Mouse (Mus musculus): ENCODE data around the gene Tmem131l.

Tmem131l gene

DNA sequence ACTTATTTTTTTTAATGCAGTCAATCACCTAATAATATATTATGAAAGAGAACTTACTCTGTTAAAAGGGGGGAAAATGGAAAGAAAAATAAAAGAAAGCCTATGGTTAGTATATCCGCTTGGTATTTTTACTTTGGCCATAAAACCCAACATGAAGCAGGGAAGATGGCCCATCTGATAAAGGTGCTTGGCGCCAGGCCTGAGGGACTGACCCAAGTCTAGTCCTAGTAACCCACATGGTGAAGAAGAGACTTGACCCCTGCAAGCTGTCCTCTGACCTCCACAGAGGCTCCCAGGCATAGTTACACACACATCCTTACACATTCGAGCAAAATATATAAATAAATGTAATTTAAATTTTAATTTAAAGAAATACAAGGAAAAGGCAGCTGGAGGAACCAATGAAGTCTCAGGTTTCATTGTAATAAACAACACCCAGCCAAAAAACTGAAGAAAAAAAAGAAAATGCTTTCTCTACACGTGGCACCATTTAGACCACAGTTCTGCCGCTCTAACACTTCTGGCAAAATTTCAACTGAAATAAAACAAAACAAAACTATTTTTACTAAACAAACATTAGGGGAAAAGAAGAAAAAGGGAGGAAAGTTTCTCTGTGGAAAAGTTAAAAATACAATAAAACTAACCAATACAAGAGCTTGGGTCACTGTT is 28.8 kb downstream of the Tmem131l start:
- DNase-seq (ENCODE audit: low spot score) = no peak

DNA sequence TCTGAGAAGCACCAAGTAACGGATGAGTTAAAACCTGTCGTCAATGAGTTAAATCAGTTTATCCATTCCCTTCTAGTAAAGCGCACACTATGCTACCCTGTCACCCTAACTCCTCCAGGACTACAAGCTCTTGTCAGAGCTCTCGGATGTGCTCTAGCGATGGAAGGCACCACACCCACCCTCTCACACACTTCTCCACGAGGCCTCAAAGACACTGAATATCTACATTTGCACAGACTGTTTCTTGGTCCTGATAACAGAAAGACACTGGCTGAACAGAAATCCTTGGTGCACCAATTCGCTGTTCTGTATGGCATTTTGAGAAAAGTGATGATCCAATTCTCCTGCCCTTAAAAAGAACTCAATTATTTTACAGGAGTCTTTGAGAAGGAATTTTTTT is 34.0 kb downstream of the Tmem131l start:
- no peak for DNase-seq (ENCODE audit: low spot score)

DNA sequence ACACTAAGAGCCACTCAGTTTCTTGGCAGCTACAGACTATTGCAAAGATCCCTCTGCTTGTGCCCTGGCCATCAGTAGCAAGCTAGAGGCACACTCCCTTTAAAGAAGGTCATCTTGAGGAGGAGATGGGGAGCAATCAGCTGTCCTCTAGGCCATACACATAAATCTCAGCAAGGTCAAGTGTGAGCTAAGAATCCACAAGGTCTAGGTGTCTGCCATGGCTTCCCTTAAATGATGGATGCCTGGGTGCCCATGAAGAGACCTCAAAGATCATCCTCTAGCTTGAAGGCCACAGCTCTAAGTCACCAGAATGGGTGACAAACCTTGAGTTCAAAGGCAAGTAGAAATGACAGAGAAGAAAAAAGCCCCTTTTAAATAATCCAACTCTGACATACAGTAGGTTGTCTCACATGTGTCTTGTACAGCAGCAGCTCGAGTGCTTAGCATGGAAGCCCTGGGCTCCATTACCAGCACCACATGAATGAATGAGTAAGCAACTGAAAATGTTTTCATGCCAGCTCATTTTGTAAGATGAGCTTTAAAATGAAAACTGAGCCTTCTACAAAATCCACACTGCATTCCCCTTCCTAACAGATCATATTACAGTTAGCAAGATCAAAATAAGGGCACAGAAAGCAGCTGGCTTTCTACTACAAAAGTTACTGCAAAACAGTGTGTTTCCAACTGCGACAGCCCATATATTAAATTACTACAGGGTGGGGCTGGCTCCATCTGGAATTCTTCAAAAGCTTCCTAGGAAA is 35.5 kb downstream of the Tmem131l start:
- DNase-seq (ENCODE audit: low spot score) = no peak

DNA sequence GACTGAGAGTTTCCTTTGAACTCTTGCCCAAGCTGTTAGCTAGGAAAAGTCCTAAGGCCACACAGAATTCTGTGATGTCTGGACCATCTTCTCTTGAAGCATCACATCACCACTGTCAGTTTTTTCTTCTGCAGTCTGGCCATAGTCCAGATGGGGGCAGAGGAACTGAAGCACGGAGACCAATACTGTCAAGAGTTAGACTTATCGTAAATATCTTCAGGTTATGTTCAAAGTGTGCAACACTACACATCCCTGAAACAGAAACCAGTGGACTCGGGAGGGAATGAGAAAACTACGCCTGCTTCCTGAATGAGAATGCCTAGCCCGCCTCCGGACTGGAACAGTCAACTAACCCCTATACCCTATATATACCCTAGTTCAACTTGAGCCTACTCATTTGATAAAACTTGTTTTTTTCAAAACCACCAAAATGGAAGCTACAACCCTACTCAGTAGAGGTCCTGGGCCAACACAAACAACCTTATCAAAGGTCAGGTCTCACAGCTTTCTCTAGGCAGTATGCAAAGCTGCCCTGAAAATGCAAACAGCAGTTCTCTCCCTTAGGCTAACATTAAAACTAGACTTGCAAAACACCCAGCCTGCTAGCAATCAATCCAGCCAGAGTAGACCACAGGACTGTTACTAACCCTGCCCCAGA is 37.4 kb downstream of the Tmem131l start:
- no peak for DNase-seq (ENCODE audit: low spot score)

DNA sequence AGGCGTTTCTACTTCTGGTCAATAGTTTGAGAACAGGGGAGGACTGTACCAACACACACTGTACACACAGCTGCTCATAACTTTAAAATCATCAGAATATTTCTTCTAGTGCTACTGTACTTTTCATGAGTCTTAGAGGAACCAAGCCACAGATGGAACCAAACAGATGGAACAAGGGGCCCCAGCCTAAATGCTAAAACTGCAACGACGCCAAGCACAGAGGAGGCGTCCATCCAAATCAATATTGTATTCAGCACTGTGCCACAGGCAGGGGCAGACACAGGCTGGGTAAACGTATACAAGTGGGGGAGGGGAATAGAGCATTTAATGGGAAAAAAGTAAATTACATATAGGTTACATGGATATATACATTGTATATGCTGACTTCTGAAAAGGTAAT is 42.4 kb downstream of the Tmem131l start:
- no peak for DNase-seq (ENCODE audit: low spot score)

DNA sequence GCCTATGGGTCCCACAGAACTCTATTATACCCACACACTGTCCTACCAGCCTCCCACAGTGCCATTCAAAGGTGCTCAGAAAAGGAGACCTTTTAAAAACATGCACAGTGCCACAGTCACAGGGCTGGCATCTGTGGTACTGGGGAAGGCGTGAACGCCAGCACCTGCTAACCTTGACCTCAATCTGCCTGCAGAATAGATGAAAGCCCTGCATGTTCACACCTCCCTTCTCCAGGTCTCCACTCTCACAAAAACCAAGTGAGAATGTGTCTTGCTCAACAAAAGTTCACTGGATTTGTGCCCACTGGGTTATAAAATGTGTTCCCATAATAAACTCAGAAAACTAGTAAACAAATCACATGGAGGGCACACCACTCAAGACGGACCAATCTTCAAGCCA is 42.9 kb downstream of the Tmem131l start:
- DNase-seq (ENCODE audit: low spot score) = no peak

DNA sequence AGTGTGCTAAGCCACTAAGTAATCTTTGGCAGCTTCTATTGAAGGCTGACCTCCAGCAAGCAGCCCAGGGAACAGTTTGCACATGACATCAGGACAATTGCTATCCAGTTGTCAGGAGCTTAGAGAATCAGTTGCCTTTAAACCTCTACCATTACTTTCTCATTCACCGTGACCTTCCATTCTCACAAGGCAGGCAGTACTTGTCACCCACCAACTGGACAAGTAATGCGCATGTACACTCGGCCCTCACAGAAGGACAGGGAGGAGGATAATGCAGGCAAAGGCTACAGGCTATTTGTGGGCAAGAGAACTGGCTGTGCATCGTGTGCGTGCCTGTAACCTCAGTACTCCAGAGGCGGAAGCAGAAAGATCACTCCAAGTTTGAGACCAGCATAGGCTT is 43.9 kb downstream of the Tmem131l start:
- DNase-seq (ENCODE audit: low spot score) = no peak

DNA sequence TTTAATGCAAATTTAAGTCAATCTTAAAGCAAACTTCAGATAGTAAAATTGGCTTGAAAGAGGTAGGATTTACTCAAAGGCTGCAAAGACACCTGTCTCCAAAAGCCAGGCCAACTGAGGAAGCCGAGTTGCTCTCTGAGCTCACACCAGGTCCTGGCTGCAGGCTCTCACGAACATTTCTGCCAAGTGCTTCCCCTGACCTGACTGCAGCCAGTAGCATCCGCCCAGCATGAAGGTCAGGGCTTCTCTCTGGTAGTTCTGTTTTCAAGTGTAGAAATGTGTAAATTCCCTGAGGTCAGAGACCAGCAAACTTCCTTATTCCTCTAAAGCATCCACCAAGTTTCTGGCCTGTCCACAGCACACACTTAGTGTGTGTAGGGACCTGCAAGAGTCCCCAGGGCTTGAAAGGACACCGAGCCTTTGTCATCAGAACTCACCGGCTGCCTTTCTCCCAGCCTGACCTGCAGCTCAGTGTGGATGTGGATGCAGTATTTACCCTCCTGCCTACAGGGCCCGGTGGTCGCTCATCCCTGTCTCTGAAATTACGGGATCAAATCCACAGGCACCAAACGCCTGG is 44.6 kb downstream of the Tmem131l start:
- no peak for DNase-seq (ENCODE audit: low spot score)

DNA sequence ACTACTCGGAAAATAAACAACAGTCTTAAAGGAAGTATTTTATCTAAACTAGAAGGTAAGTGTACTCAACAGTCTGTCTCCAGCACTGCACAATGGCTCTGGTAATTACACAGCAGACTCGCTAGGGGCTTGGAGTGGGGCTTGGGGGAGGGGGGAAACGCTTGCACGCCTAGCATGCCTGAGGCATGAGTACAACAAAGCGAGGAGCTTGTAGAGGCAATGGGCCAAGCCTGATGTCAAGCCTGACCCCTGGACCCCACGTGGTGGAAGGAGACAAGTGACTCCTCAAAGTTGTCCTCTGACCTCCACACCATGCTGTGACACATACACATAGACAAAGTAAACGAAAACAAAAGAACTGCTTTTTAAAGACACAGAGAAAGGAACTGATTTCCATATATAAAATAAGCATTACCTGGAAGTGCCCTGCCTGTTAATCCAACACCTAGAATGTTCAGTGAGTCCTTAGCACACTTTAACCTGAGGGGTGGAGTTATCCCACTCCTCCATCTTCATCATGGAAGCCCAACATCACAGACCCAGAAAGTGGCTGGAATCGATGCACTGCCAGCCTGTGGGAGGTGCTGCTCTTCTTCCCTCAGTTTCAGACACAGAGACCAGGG is 45.6 kb downstream of the Tmem131l start:
- DNase-seq (ENCODE audit: low spot score) = no peak

DNA sequence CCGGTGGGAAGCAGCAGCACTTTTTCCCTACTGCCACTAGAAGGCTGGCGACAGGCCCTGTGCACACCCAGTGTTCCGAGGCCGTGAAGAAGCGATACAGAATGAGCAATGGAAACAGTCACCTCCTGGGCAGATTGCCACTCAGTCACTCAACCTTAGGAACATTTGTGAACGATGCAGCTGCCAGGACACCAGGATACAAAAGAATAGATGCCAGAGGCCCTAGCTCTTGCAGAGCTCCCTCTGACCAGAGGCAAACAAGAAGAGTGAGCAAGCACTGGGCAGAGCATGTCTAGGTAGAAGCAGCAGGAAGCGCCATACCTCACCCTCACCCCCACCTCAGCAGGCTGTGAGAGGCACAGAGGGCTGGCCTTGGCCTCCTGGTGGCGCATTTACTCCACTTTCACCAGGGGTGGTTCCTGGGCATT is 46.9 kb downstream of the Tmem131l start:
- no peak for DNase-seq (ENCODE audit: low spot score)

DNA sequence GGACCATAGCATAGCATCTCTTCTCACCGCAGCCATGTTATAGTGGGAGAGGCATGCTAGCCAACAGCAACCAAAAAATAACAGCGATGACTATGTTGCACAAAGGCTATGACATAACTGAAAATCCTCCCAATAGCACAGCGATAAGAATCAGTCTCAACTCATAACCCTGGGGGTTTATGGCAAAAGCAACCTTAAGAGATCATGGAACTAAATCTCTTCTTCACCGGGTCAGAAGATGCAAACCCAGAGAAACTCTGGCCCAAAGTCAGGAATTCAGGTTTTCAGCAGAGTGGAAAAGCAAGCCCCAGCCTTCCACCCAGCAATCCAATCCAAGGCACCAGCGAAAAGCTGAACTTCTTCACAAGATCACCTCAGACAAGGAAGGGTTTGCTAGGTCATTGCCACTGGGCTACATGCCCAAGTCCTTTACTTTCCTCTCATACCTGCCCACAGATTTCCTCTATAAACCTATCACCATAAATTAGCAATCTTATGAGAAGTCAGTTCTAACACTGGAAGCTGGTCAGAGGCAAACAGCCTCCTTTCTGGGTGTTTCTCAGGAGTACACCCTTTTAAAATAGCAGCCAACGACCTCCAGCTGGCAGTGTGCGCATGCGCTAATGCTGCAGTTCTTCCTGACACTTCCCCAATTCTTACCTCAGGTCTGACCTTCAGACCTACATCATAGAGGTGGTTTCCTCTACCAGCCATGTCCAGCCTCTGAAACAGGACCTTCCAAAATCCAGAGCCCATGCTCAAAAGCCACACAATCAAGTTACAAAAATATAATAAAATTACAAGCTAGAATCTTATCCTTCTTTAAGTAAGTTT is 48.1 kb downstream of the Tmem131l start:
- no peak for DNase-seq (ENCODE audit: low spot score)

DNA sequence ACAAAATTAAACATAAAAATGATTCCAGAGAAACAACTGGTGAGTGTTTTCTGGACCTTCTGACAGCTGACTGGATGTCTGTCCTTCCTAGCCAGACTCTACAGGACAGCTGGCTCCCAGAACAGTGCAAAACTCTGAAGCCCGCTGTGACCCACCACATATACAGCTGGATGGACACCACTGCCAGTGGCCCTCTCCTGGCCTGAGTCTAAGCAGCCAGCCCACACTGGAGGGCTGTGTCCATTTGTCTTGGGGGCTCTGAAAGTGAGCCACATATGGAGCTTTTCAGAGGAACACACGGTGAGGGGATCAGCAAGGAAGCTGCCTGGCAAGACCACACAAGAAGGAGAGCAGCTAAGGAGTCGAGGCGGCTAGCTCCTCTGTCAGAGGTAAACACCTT is 51.8 kb downstream of the Tmem131l start:
- DNase-seq (ENCODE audit: low spot score) = no peak

DNA sequence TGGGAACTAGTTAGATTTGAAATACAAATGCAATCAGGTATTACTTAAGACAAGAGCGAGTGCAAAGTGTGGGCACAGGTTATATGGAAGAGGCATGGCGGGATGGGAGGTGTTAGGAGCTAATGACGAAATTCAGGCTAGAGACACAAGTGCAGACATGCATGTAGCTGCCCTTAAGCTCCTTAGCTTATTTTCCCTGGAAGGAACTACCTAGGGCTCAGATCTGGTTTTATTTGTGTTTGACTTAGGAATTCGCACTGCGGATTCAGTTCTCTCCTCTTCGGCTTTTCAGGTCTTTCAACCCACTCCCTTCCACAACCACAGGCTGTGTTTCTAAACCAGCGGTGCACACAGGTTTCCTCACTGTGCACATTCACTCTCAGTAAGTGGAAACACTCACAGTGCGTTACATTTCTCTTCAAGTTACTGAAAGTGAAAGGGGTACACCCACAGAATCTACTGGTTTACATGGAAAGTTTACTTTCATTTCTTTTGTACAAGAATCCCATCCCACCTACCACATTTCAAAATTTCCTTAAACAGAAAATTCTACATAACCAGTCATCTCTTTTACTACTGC is 52.4 kb downstream of the Tmem131l start:
- no peak for DNase-seq (ENCODE audit: low spot score)

DNA sequence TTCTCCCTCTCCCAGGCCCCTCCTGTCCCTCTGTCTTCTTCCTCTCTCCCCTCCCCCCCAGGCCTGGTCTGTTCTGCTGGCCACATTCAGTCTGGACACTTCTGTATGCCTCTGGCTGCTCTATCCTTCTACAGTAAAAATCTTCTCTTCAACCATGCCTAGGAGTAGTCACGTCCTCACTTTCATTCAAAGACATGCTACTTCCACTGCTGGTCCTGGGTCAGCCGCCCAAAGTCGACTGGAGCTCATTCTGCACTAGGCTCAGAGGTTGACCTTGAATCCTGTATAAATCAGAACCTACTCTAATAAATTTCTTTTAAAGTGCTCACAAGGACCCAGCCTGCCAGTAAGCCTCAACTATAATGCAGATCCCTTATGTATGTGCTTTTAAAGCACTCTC is 53.2 kb downstream of the Tmem131l start:
- DNase-seq (ENCODE audit: low spot score) = no peak

DNA sequence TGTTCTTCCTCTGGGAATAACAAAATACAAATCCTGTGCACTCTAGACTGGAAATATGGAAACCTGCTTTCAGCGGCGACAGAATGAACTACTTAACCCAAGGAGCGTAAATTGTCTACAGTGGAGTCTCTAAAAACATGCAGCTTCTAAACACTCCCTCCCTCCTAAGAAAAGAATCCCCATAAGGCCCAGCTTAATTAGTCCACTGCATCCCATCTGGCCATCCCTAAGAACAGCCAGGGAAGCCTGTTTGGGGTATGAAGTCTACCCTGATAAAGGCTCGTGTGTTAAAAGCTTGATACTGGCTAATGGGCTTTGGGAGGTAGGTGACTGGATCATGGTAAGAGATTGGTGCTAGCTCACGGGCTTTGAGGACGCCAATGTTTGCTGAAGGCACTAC is 54.5 kb downstream of the Tmem131l start:
- no peak for DNase-seq (ENCODE audit: low spot score)

DNA sequence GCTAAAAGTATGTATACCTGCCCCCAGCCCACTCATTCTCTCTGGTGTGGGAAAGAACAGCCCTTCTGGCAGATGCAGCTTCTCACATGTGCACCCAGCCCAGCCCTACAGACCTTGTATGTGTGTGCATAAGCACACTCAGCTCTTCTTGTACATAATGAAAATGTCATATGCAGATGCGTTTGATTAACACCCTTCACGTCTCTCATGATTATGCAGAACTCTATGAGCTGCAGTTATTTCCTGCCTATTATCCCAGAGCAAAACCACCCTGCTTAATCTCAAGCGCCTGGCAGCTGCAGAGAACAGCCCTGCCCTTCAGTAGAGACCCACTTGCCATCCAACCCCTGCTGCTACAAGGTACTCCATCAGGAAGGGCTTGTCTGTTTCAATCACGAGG is 55.6 kb downstream of the Tmem131l start:
- DNase-seq (ENCODE audit: low spot score) = no peak

DNA sequence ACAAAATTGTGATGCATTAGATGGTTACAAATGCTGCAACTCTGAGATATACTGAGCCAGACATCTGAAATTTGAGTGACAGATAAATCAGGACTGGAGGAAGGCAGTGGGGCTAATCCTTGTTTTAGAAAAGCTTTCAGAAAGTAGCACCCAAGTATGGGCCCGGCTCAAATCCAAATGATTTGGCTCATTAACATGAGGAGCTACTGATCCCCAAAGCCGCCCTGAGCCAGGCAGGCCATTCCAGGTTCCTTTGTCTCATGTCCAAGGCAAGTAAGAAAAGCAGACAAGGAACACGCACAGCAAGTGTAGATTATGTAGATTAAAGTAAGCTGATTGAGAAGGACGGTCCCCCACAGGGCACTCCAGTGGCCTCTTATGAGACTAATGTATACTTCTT is 57.2 kb downstream of the Tmem131l start:
- no peak for DNase-seq (ENCODE audit: low spot score)

DNA sequence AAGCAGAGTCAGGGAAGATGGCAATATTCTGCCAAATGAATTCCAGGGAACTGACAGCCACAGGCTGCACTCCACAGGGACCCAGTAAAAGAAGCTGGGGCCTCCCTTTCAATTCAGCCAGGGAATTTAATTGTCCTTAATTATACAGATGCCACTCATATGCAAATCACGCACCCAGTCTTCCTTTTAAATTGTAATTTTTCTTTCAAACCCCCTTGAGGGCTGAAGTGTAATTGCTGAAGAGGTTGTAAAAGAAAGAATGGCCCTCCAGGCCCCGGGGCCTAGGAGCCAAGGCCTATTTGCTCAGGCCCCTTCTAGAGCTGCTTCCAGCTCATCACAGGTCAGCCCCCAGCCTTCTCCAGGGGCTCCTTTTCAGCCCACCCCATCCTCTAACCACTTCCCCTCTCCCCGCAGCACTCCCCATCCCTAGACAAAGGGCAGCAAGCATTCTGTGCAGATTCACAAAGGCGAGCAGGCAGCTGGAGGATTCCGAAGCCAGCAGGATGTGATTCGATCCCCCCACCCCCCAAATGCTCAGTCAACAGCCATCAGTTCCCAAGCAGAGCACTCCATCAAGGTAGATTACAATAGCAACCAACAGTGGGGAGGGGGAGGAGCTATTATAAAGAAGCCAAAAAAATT is 59.6 kb downstream of the Tmem131l start:
- no peak for DNase-seq (ENCODE audit: low spot score)

DNA sequence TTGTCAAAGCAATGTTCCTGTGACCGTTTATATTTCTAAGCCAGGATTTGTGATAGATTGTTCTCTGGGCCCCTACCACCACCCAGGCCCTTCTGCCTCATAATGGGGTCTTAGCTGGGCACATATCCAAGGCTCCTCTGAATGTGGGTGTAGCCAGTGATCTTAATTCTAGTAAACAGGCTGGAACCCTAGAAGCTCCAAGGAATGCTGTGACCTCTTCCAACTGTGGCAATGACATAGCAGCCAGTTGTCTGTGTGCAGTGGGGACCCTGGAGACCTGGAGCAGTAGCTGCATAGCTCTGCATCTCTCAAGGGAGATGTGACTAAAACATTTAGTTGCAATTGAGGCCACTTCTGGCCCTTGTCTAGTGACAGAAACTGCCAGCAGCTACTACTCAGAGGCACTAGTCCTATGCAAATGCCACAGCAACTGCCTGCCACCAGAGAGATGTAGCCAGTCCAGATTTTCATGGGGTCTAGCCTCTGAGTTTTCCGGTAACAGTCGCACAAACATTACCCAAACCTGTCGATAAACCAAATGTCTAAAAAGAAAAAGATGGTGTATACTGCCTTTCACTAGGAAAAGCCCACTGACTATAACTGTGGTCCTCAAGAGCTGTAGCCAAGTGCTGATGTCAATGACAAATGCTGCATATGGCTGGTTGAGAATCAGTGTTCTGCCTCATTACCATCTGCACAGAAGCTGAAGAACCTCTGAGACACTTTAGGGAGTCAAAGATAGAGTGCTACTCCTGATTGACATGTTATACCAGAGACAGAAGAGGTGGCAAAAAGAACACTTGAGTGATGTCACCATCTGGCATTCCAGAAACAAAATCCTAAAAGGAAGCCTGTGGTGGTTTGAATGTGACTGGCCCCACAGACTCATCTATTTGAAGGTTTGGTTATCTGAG is 61.2 kb downstream of the Tmem131l start:
- DNase-seq (ENCODE audit: low spot score) = no peak

DNA sequence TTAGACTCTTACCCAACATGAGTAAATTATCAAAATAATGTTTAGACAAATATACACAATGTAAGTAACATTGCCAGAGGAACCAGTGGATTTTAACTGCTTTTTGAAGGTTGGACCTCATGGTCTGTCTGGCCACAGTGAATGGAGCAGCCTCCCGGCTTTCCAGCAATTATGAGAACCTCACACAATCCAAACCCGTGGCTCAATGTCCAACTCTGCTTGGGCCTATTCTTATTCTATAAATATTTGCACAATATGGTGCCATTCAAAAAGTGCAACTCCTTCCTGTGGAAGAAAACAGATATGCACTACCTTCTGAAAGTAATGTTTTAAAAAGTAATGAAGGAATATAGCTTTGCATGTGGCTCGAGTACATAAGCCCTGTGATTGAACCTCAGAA is 62.2 kb downstream of the Tmem131l start:
- no peak for DNase-seq (ENCODE audit: low spot score)

All from layer of hippocampus, adult 9-10 months (tissue).